Mouse (Mus musculus) testis, adult 2 months (tissue): ENCODE data around the gene Sppl2c. TPM values are rescaled to one million over a fixed set of nuclear protein-coding genes. Genes with fewer than 3 reads are reported as not detected.

Experiments used
- H3K27ac ChIP-seq: fragments of 200-500 bp; 2 replicates; pipeline ENCODE4 v1.5.1; 2012; ENCODE audit warnings: low read depth, low read length; ENCODE audit not compliant: control insufficient read depth, insufficient read depth
- H3K27me3 ChIP-seq: fragments of 200-500 bp; 2 replicates; pipeline ENCODE4 v1.6.1; 2012; ENCODE audit warnings: mild to moderate bottlenecking, low read length, moderate library complexity; ENCODE audit not compliant: control insufficient read depth, insufficient read depth
- H3K36me3 ChIP-seq: fragments of 200-500 bp; 2 replicates; pipeline ENCODE4 v1.6.1; 2012; ENCODE audit warnings: mild to moderate bottlenecking, low read length; ENCODE audit not compliant: control insufficient read depth, insufficient read depth
- H3K4me1 ChIP-seq: fragments of 200-500 bp; 2 replicates; pipeline ENCODE4 v1.6.1; 2012; ENCODE audit warnings: low read length; ENCODE audit not compliant: control insufficient read depth, insufficient read depth
- H3K4me3 ChIP-seq: fragments of 200-500 bp; 2 replicates; pipeline ENCODE4 v1.5.1; 2012; ENCODE audit warnings: low read depth, mild to moderate bottlenecking, low read length, moderate library complexity, mixed read lengths; ENCODE audit not compliant: control insufficient read depth
- CTCF ChIP-seq: fragments of 200-500 bp; IDR thresholded peaks from 2 replicates; pipeline ENCODE4 v1.5.1; 2012; ENCODE audit warnings: low read depth, mild to moderate bottlenecking, inconsistent platforms, low read length, moderate library complexity; ENCODE audit not compliant: control insufficient read depth, insufficient read depth, insufficient replicate concordance
- POLR2A ChIP-seq: fragments of 200-500 bp; IDR thresholded peaks from 2 replicates; pipeline ENCODE4 v1.6.1; 2012; ENCODE audit warnings: low read depth, mild to moderate bottlenecking, inconsistent platforms, low read length, moderate library complexity; ENCODE audit not compliant: control insufficient read depth
- polyA plus RNA-seq: library from polyadenylated mRNA; depleted of rRNA; stranded (reverse); fragments of >200 nt; gene quantifications from 2 replicates; pipeline ENCODE4 v1.2.3, GENCODE M21; 2012; rRNA removed

Gene Sppl2c
- polyA plus RNA-seq, 1 experiment, result 747 TPM

DNA sequence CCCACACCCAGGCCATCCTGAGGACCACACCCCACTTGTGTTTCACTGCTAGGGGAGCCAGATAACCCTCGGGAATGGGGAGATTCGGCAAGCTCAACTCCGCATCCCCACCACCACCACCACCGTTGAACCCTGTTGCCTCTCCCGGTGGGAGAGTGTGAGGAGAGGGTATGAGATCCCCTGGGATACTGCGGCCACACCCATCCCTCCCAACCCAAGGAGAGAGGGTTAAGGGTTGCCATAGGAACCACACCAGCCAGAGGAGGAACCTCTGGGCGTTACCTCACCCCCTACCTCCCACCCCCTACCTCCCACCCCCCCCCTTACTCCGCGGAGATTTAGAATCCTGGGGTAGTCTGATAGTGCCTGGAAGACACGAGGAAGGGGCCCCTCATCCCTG, 47.0 kb downstream of the Sppl2c start:
- no peak overlapping the region for H3K27ac ChIP-seq
- no peak overlapping the region; the same call in 1 of the 2 replicates for H3K4me3 ChIP-seq
- no peaks in the 10 kb centered on the region for H3K27me3 ChIP-seq
- TF ChIP-seq POLR2A, result no peak
- no peak for TF ChIP-seq CTCF
- peaks cover 30% of the 10 kb centered on the region for H3K4me1 ChIP-seq
- H3K36me3 ChIP-seq, result no peaks in the 10 kb centered on the region

DNA sequence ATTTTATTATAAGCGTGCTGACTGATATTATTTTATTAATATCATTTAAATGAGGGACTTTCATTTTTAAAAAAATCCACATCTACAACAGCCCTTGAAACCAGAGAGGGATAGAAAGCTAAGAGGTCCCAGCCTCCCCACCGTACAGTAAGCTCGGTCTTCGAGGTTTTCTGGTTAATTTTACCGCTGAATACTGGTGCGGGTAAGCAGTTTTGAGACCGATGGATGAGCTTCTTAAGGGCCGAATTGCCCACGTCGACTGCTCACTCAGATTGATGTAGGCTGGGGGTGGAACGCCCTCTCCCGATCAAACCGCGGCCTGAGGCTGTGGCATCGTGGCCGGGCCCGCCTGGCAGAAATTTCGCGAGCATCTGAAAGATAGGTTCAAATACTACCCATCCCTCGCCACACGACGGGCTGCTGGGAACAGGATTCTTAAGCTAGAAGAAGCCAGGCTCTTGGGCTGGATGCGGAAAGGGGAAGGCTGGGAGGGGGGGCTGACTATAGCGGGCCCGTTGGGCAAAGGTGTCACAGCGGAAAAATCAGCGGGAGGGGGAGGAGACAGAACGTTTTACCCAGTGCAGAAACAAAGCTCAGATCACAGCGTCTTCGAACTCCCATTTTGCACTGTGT, 47.6 kb downstream of the Sppl2c start:
- Histone ChIP-seq H3K36me3 (no peaks in the 10 kb centered on the region), H3K4me3 (no peak overlapping the region; the same call in 1 of the 2 replicates), H3K27me3 (no peaks in the 10 kb centered on the region), H3K4me1 (peaks cover 30% of the 10 kb centered on the region), H3K27ac (no peak overlapping the region)
- TF ChIP-seq POLR2A (no peak), CTCF (no peak)

DNA sequence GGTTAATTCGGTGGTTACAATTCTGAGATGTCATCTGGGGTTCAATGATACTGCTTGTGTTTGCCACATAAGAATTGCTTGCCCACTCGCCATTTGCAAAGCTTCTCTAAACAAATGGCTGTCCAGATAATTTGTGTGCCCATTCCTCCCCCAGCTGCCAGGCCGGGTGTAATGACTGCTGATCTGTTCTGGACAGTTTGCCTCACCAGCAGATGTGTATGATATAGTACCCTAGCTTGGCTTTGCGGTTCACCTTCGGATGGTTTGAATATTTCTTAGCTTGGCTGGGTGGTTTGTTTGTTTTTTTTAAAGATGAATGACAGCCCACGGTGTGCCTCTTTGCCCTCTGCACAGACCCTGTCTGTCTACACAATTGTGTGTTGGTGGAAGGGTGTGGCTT, 48.6 kb downstream of the Sppl2c start:
- Histone ChIP-seq H3K36me3 (no peaks in the 10 kb centered on the region), H3K4me1 (peaks cover 30% of the 10 kb centered on the region), H3K27me3 (no peaks in the 10 kb centered on the region), H3K4me3 (no peak overlapping the region), H3K27ac (no peak overlapping the region)
- TF ChIP-seq CTCF, result no peak
- TF ChIP-seq POLR2A, result no peak

DNA sequence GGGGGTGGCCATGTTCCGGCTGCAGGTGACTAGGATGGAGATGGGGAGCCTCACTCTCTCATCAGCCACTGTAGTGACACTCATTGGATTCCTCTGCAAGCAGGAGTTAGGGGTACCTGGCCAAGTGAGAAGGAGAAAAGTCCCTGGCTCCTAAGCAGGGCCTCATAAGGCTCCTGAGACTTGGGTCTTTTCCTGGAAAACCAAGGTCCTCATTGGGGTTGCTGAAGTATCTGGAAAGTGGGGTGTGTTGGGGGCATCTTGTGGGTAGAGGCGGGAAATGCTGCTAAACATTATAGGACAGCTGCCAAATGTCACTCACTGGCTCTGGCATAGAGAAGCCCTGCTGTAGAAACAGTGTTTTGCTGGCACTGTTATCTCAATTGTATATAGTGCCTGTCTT, 49.8 kb downstream of the Sppl2c start:
- TF ChIP-seq CTCF, result no peak
- no peak for TF ChIP-seq POLR2A
- H3K4me1 ChIP-seq, result peaks cover 28% of the 10 kb centered on the region
- no peak overlapping the region for H3K27ac ChIP-seq
- H3K4me3 ChIP-seq, result no peak overlapping the region
- H3K27me3 ChIP-seq, result no peaks in the 10 kb centered on the region
- no peaks in the 10 kb centered on the region for H3K36me3 ChIP-seq

DNA sequence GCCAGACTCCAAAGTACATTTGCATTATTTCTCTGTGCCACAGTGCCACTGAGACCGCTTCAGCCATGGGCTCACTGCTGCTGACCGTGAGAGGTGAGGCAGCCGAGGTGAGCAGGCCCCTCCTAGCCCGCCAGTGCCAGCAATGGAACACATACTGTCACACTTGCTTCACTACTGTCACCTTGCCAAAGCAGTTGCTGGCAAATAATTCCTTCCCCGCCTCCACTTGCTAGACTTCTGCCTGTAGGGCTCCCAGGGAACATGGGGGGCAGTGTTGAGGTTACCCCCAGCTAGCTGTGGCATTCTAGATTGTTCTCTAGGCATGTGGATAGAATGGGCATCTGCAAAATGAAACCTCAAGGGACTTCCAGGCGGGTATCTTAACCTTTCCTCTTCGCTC, 51.1 kb downstream of the Sppl2c start:
- peaks cover 18% of the 10 kb centered on the region for H3K4me1 ChIP-seq
- no peak overlapping the region for H3K27ac ChIP-seq
- H3K4me3 ChIP-seq, result no peak overlapping the region
- TF ChIP-seq CTCF (no peak), POLR2A (no peak)
- no peaks in the 10 kb centered on the region for H3K27me3 ChIP-seq
- H3K36me3 ChIP-seq, result no peaks in the 10 kb centered on the region

DNA sequence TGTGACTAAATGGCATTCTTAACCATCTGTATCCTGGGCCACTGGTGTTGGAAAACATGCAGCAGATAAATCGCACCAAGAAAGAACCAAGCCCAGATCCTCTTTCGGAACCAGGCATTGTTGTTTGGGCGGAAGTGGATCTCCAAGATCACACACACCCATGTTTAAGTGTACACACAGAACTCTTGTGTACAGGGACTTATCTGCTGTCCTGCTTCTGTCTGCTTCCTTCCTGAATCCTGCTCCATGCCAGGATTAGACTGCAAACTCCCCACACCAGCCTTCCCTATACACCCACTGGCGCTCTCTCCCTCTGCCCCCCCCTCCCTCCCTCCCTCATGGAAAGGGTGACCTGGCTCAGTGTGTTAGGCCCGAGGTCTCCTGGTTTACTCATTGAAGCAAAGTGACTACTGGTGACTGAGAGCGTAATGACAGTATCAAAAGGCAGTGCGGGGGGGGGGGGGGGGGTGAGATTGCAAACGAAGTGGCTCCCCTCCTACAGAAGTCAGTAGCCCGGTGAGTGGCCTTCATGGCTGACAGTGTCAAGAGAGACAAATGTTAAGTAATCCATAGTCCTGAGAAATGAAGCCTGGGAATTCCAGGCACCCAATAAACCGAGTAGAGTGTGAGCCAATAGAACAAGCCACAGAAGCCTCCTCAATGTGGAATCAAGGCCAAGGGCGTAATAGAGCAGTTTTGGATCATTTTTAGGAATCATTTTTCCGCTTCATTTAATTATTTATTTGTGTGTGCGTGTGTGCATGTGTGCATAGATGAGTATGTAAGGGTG, 52.0 kb downstream of the Sppl2c start:
- Histone ChIP-seq H3K4me3 (no peak overlapping the region), H3K27ac (no peak overlapping the region), H3K36me3 (no peaks in the 10 kb centered on the region), H3K27me3 (no peaks in the 10 kb centered on the region), H3K4me1 (peaks cover 9% of the 10 kb centered on the region)
- no peak for TF ChIP-seq POLR2A
- TF ChIP-seq CTCF, result no peak

Other genes with a start within 250 kb of the Sppl2c start
- gene Nsf, start 232.3 kb upstream of the Sppl2c start, polyA plus RNA-seq, result 9.0 and 10.3 TPM in 2 replicates
- gene Arf2, start 219.6 kb upstream of the Sppl2c start, polyA plus RNA-seq, result 9.3 and 12.7 TPM in 2 replicates
- 0.42 and 0.59 TPM in 2 replicates for gene Crhr1, start 53.5 kb upstream of the Sppl2c start, polyA plus RNA-seq
- gene Mapt, start 45.1 kb downstream of the Sppl2c start, polyA plus RNA-seq, result 0.94 and 1.2 TPM in 2 replicates